Mouse (Mus musculus): ENCODE data around the gene Tshz2. TPM values are rescaled to one million over a fixed set of nuclear protein-coding genes. Genes with fewer than 3 reads are reported as not detected.

Tshz2 gene
- polyA plus RNA-seq, 1 experiment: not detected

- Histone ChIP-seq H3ac (ENCODE audit: control insufficient read depth, insufficient read length, low read depth) (no peak overlapping the region), H3K36me3 (ENCODE audit: control insufficient read depth, insufficient read depth) (no peaks in the 10 kb centered on the region), H3K27me3 (ENCODE audit: control insufficient read depth, insufficient read depth, insufficient read length) (no peaks in the 10 kb centered on the region), H3K79me2 (ENCODE audit: control insufficient read depth, insufficient read depth) (no peaks in the 10 kb centered on the region), H3K4me3 (ENCODE audit: insufficient read depth, poor library complexity, severe bottlenecking) (no peak overlapping the region), H3K79me3 (ENCODE audit: low read depth) (no peaks in the 10 kb centered on the region)
- no peak for TF ChIP-seq FOSL1 (IDR thresholded peaks at IDR 0.05; ENCODE audit: insufficient read depth, low read length, poor library complexity, severe bottlenecking)
- no peak for TF ChIP-seq USF1 (IDR thresholded peaks at IDR 0.05; ENCODE audit: low read depth)
- no peak for TF ChIP-seq MAX (IDR thresholded peaks at IDR 0.05)
- TF ChIP-seq MYOD1 (IDR thresholded peaks at IDR 0.05; ENCODE audit: control insufficient read depth, insufficient read length, low read depth): no peak
- no peak for TF ChIP-seq MYOG (IDR thresholded peaks at IDR 0.05; ENCODE audit: control insufficient read depth, extremely low read depth, insufficient read length)
- TF ChIP-seq CEBPB (IDR thresholded peaks at IDR 0.05; ENCODE audit: low read depth): no peak
- TF ChIP-seq CTCF (IDR thresholded peaks at IDR 0.05; ENCODE audit: control insufficient read depth, insufficient read depth, insufficient read length): no peak
Measured at GRCm38 (mm10) chr2:169982925-169983324, 350.1 kb downstream of the Tshz2 start.

- no peaks in the 10 kb centered on the region for H3K79me3 ChIP-seq (ENCODE audit: low read depth)
- no peak overlapping the region for H3K4me3 ChIP-seq (ENCODE audit: insufficient read depth, poor library complexity, severe bottlenecking)
- H3K79me2 ChIP-seq (ENCODE audit: control insufficient read depth, insufficient read depth): no peaks in the 10 kb centered on the region
- H3ac ChIP-seq (ENCODE audit: control insufficient read depth, insufficient read length, low read depth): no peak overlapping the region
- no peaks in the 10 kb centered on the region for H3K36me3 ChIP-seq (ENCODE audit: control insufficient read depth, insufficient read depth)
- H3K27me3 ChIP-seq (ENCODE audit: control insufficient read depth, insufficient read depth, insufficient read length): no peaks in the 10 kb centered on the region
- TF ChIP-seq MYOD1 (IDR thresholded peaks at IDR 0.05; ENCODE audit: control insufficient read depth, insufficient read length, low read depth) (no peak), CTCF (IDR thresholded peaks at IDR 0.05; ENCODE audit: control insufficient read depth, insufficient read depth, insufficient read length) (no peak), MYOG (IDR thresholded peaks at IDR 0.05; ENCODE audit: control insufficient read depth, extremely low read depth, insufficient read length) (no peak), FOSL1 (IDR thresholded peaks at IDR 0.05; ENCODE audit: insufficient read depth, low read length, poor library complexity, severe bottlenecking) (no peak), MAX (IDR thresholded peaks at IDR 0.05) (no peak), USF1 (IDR thresholded peaks at IDR 0.05; ENCODE audit: low read depth) (no peak), CEBPB (IDR thresholded peaks at IDR 0.05; ENCODE audit: low read depth) (no peak)
Measured at GRCm38 (mm10) chr2:169987186-169987585, 354.4 kb downstream of the Tshz2 start.

GRCm38 (mm10) chr2:169989186-169989585 lies 356.4 kb downstream of the Tshz2 start:
- no peaks in the 10 kb centered on the region for H3K79me2 ChIP-seq (ENCODE audit: control insufficient read depth, insufficient read depth)
- H3K79me3 ChIP-seq (ENCODE audit: low read depth): no peaks in the 10 kb centered on the region
- no peak overlapping the region for H3K4me3 ChIP-seq (ENCODE audit: insufficient read depth, poor library complexity, severe bottlenecking)
- H3ac ChIP-seq (ENCODE audit: control insufficient read depth, insufficient read length, low read depth): no peak overlapping the region
- TF ChIP-seq MYOD1 (IDR thresholded peaks at IDR 0.05; ENCODE audit: control insufficient read depth, insufficient read length, low read depth) (no peak), USF1 (IDR thresholded peaks at IDR 0.05; ENCODE audit: low read depth) (no peak), MAX (IDR thresholded peaks at IDR 0.05) (no peak), CTCF (IDR thresholded peaks at IDR 0.05; ENCODE audit: control insufficient read depth, insufficient read depth, insufficient read length) (no peak), MYOG (IDR thresholded peaks at IDR 0.05; ENCODE audit: control insufficient read depth, extremely low read depth, insufficient read length) (no peak), CEBPB (IDR thresholded peaks at IDR 0.05; ENCODE audit: low read depth) (no peak)
- no peaks in the 10 kb centered on the region for H3K27me3 ChIP-seq (ENCODE audit: control insufficient read depth, insufficient read depth, insufficient read length)
- H3K36me3 ChIP-seq (ENCODE audit: control insufficient read depth, insufficient read depth): no peaks in the 10 kb centered on the region

GRCm38 (mm10) chr2:169990991-169991390 lies 358.2 kb downstream of the Tshz2 start:
- no peak for TF ChIP-seq MAX (IDR thresholded peaks at IDR 0.05)
- no peak for TF ChIP-seq FOSL1 (IDR thresholded peaks at IDR 0.05; ENCODE audit: insufficient read depth, low read length, poor library complexity, severe bottlenecking)
- TF ChIP-seq MYOG (IDR thresholded peaks at IDR 0.05; ENCODE audit: control insufficient read depth, extremely low read depth, insufficient read length): no peak
- no peak for TF ChIP-seq USF1 (IDR thresholded peaks at IDR 0.05; ENCODE audit: low read depth)
- no peak for TF ChIP-seq MYOD1 (IDR thresholded peaks at IDR 0.05; ENCODE audit: control insufficient read depth, insufficient read length, low read depth)
- no peak for TF ChIP-seq CTCF (IDR thresholded peaks at IDR 0.05; ENCODE audit: control insufficient read depth, insufficient read depth, insufficient read length)

GRCm38 (mm10) chr2:169995987-169996386 lies 363.2 kb downstream of the Tshz2 start:
- H3ac ChIP-seq (ENCODE audit: control insufficient read depth, insufficient read length, low read depth): no peak overlapping the region
- no peaks in the 10 kb centered on the region for H3K27me3 ChIP-seq (ENCODE audit: control insufficient read depth, insufficient read depth, insufficient read length)
- H3K36me3 ChIP-seq (ENCODE audit: control insufficient read depth, insufficient read depth): no peaks in the 10 kb centered on the region
- no peaks in the 10 kb centered on the region for H3K79me3 ChIP-seq (ENCODE audit: low read depth)
- TF ChIP-seq USF1 (IDR thresholded peaks at IDR 0.05; ENCODE audit: low read depth): no peak
- TF ChIP-seq CEBPB (IDR thresholded peaks at IDR 0.05; ENCODE audit: low read depth): no peak
- TF ChIP-seq FOSL1 (IDR thresholded peaks at IDR 0.05; ENCODE audit: insufficient read depth, low read length, poor library complexity, severe bottlenecking): no peak
- TF ChIP-seq CTCF (IDR thresholded peaks at IDR 0.05; ENCODE audit: control insufficient read depth, insufficient read depth, insufficient read length): no peak
- no peak for TF ChIP-seq MYOD1 (IDR thresholded peaks at IDR 0.05; ENCODE audit: control insufficient read depth, insufficient read length, low read depth)
- H3K79me2 ChIP-seq (ENCODE audit: control insufficient read depth, insufficient read depth): no peaks in the 10 kb centered on the region
- no peak overlapping the region for H3K4me3 ChIP-seq (ENCODE audit: insufficient read depth, poor library complexity, severe bottlenecking)

More at GRCm38 (mm10) chr2:169990991-169991390, 358.2 kb downstream of the Tshz2 start:
- no peaks in the 10 kb centered on the region for H3K79me2 ChIP-seq (ENCODE audit: control insufficient read depth, insufficient read depth)
- H3K27me3 ChIP-seq (ENCODE audit: control insufficient read depth, insufficient read depth, insufficient read length): no peaks in the 10 kb centered on the region
- no peaks in the 10 kb centered on the region for H3K36me3 ChIP-seq (ENCODE audit: control insufficient read depth, insufficient read depth)
- H3ac ChIP-seq (ENCODE audit: control insufficient read depth, insufficient read length, low read depth): no peak overlapping the region
- H3K79me3 ChIP-seq (ENCODE audit: low read depth): no peaks in the 10 kb centered on the region
- no peak overlapping the region for H3K4me3 ChIP-seq (ENCODE audit: insufficient read depth, poor library complexity, severe bottlenecking)
